Mouse (Mus musculus) granulocyte monocyte progenitor cell, adult 5-6 weeks (primary cell): ENCODE data around the gene Sprtn. TPM values are rescaled to one million over a fixed set of nuclear protein-coding genes. Genes with fewer than 3 reads are reported as not detected.

Experiments
- ATAC-seq: replicated peaks from 2 replicates; pipeline ENCODE4 v1.8.0; 2016; ENCODE audit warnings: mild to moderate bottlenecking, moderate TSS enrichment, inconsistent platforms; ENCODE audit not compliant: poor library complexity, severe bottlenecking
- total RNA-seq, 2 experiments: library from RNA; stranded (forward) in 1 of 2; stranded (reverse) in 1 of 2; fragments of 200-712, 200-1000 nt in 1 of 2; fragments of >200 nt in 1 of 2; fragmentation: Nextera tagmentation in 1 of 2; gene quantifications; 2 replicates each; pipeline ENCODE4 v1.2.3; 2014 to 2017

The Sprtn gene
- total RNA-seq (2014; fragmentation: Nextera tagmentation) (18.5 and 18.8 TPM in 2 replicates), total RNA-seq (2017) (20.9 and 21.8 TPM in 2 replicates)

DNA sequence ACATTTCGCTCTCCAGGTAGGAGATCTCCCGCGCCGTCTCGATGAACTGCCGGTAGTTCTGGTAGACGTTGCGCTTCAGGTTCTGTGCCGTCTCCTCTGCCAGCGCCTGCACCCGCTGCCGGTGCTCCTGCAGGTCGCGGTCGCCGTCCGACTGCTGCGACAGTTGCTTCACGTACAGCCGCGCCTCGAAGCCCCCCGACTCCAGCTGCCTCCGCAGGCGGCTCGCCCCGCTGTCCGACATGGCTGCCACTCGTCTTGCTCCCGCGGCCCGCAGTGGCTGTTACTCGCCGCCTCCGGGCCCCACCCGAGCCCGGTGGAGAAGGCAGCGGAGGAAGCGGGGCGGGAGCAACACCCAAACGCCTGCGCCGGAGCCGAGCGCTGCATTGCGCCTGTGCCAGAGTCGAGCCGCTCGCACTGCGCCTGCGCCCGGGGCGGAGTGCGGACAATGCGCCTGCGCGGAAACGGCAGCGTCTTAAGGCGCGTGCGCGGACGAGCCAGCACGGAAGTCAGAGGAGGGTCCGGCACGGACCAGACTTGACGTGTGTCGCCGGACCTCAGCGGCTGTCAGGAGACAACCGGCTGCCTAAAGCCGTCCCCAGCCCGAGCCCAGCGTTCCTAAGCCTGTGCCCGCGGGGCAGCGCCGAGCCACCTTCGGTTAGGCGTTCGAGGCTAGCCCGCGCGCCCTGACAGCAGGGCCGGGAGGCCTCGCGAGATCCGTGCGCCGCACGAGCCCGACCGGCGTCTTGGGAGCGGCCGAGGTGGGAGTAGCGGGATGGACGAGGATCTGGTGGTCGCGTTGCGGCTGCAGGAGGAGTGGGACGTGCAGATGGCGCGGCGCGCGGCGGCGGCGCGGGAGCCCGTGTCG, at the start of gene Sprtn, which contains the start of gene Exoc8:
Gene Sprtn, plus strand, starts transcription at position 501 of the 865 bp plus-strand sequence.
Gene Exoc8, minus strand, starts transcription at position 320 of the 865 bp plus-strand sequence.
- peak; percentile 80 for ATAC-seq

DNA sequence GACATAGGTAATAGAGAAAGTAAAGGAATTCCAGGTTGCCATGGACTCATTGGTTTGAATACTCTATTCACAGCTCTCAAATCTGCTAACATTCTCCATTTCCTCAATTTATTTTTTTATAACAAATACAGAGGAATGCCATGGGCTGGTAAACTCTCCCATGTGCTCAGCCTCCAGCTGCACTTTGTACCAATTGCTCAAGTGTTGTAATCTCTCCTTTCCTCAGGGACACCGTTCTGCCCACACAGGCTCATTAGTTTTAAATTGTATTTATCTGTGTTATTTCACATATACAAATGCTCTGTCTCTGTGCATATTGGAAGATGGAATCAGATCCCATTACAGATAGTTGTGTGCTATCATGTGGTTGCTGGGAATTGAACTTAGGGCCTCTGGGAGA, 44.2 kb upstream of the Sprtn start:
- no peak for ATAC-seq

DNA sequence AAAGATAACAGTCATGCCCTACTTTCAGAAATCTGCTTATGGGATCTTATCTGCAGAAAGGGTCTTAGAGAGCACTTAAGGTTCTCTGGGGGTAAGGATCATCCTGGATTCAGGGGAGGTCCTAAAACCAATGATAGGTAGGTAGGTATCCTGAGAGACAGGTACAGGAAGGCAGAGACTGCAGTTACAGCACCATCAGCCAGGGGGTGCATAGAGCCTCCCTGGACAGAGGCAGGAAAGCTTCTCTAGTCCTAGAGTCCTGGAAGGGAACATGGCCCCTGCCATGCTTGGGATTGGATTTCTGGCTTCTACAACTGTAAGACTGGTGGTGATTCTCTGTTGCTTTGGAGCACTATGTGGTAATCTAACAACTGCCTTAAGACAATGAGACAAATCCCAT, 38.2 kb upstream of the Sprtn start:
- no peak for ATAC-seq

DNA sequence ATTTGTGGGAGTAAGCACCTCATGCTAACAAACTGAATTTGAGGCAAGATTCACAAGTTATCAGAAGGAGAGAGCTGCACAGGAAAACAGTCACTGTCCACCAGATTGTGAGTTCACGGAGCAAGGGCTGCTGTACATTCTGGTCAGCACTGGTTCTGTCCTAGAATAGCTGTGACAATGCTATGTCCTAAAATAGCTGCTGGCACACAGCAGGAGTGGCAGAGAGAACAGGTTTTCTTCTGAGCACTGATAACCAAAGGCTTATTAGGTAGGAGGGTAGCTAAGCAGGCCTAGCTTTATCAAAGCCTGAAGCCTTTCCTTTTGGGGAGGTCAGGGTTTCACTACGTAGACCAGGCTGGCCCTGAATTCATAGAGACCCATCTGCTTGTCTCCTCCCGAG, 37.5 kb upstream of the Sprtn start:
- ATAC-seq = no peak

DNA sequence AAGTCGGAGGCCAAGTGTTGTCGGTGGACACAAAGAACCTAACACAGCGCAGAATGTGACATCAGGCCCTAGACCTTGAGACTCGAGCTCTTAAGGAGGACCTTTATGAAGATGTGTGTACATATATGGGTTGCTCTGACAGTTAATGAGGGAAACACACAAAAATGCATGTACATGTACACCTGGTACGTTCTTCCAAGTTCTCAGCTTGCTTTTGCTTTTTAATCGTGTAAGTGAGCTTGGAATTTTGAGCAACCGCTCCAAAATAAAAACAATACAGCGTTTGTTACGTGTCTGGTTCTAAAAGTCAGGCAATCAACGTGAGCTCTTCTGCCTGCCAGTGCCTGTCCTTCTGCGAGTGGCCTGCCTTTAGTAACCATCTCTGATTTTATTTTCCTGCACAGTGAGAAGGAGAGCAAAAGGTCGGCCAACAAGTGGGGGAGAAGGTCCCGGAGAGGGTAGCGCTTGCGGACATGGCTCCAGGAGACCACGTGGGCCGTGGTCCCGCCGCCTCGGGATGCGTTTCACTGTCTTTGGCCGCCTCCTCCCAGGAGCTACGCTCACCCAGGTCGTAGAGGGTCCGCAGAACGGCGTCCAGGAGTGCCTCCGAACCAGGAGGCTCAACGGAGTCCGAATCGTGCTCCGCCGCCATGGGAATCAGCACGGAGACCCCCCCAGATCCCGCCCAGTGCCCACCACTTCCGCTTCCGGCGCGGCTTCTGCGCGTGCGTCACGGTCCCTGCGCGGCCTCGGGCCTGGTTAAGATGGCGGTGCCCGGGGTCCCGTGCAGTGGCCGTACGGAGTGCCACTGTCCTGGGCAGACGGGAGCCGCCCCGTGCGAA, 35.1 kb upstream of the Sprtn start, which contains the start of the genes Gnpat and 2810004N23Rik:
Gene Gnpat, plus strand, starts transcription at position 713 of the 842 bp plus-strand sequence.
Gene 2810004N23Rik, minus strand, starts transcription at position 800 of the 842 bp plus-strand sequence.
- ATAC-seq = peak; percentile 79

DNA sequence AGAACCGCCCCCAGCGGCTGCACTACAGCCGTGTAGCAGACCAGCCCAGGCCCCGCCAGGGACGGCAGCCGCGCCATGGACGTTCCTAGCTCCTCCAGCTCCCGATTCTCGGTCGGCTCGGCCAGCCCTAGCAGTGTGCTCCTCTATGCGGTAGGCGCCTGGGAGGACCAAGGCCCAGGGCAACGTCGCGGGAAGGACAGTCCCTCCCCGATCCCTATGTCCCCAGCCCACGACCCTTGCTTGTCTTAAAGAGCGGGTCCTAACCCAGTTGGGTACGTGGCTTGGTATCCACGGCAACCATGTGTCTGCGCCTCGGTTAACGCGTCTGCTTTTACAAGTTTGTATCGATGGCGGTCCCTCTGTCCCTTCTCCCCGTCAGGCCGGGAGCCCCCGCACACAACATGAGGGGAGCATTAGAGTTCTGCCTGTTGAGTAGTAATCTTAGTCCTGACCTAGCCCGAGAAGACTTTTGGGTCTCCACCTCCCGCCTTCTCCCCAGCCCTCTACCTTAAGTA, 34.5 kb upstream of the Sprtn start:
- ATAC-seq = no peak

DNA sequence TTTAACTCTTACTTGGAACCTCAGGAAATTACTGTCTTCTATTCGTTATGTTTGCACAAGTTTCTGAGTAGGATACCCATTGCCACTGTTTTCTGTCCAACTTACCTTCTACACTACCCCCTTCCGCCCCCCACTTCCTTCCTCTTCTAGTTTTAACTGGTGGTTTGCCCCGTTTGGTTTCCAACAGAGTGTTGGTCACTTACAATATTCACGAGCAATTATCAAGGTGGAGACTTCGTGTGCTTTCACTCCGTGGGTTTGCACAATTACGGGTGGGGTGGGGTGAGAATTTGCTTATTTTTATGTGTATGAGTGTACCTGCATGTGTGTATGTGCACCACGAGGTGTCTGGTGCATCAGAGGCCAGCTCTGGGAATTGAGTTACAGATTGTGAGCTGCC, 34.0 kb upstream of the Sprtn start:
- peak; percentile 38 for ATAC-seq

DNA sequence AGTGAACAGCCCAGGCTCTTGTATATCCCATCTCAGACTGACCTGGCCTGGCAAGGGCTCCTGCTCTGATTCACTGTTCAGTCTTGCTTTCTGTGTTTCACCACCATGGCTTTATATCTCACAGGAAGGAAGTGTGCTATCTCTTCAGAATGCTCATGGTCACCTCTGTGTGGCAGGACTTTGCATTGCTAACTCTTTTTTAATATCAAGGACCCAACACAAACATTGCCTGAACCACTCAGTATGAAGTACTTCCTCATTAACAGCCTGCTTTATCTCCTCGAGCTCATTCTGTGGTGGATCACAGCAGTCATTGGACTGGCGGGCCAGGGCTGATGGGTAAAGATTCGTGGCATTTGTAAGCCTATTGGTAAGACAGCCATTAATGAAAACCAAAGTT, 31.0 kb upstream of the Sprtn start:
- peak; percentile 34 for ATAC-seq

DNA sequence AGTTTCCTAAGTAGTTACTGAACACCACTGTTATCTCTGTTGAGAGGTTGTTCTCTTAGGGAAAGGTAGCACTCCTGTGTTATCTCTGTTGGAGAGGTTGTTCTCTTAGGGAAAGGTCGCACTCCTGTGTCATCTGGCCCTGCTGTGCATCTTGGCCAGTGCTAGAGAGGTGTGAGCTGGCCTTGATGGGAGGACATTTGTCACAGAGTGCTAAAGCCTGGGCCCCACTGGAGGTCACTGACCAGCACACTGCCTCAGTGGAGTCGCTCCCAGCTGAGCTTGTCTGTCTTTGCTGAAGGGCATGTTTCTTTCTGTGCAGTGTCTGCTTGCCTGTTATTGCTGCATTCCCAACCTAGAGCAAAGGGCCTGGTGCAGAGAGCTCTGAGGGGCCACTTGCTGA, 30.6 kb upstream of the Sprtn start:
- no peak for ATAC-seq

DNA sequence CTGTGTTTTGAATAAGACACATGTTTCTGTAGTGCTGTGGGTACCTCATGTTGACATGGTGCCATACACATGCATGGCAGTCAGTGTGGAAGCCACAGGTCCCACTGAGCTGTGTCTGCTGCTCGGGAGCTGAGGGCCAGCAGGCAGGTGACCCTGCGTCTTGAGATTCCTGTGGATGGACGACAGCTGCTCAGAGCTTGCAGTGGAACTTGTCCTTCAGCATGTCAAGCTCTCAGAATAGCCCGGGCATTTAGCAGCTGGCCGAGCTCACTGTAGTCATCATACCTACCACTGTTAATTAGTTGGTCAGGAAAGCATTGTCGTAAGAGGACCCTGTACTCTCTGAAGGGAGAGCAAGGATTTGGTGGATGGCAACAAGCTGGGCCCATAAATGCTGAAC, 28.0 kb upstream of the Sprtn start:
- ATAC-seq = no peak

DNA sequence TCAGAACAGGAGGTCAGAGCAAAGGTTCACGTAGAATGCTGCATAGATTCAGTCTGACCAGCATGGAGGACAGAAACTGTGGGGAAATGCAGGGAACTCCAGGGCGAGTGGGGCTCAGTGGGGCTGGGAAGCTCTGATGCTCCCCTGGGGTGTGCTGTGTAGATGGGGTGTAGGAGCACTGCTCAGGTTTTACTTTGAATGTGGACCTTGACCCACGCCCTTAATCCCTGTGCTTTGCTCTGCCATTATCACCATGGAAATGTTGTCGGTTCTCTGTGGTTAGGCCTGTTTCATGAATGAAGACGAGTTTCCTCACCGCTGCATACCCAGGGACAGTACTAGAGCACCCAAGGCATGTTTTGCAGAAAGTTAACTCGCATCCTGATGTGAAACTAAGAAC, 26.2 kb upstream of the Sprtn start:
- ATAC-seq = no peak

DNA sequence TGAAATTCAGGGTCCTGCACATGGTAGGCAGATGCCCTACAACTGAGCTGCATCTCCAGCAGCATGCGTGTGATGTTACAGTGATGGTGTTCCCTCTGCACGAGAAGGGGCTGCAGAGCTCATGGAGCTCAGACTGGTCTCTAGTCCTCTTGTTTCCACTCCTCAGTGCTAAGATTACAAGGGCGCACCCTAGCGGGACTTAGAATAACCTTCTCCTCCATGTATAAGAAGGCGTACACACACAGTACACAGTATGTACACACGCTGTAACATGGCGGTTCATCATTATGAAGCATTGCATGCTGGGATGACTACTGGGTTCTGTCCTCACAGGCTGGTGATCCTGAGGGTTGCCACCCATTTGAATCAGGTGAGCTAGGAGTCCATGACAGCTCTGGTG, 25.6 kb upstream of the Sprtn start:
- ATAC-seq = no peak

DNA sequence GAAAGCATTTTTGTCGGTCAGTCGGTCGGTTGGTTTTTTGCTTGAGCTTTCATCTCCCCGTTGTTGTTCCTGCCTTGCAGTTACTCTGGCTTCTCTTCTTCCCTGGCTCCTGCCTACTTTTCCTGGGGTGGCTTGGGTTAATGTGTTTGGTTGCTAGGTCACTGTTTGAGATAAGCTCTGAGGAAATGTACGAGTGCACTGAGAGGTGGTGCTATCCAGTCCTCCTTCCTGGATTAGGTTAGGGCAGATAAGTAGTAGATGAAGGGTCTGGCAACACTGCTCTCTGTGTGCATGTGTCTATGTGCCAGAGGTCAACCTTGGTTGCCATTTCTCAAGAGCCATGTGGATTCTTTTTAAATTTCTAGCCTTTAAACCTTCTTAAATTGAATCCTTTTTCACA, 25.0 kb upstream of the Sprtn start:
- ATAC-seq = no peak

DNA sequence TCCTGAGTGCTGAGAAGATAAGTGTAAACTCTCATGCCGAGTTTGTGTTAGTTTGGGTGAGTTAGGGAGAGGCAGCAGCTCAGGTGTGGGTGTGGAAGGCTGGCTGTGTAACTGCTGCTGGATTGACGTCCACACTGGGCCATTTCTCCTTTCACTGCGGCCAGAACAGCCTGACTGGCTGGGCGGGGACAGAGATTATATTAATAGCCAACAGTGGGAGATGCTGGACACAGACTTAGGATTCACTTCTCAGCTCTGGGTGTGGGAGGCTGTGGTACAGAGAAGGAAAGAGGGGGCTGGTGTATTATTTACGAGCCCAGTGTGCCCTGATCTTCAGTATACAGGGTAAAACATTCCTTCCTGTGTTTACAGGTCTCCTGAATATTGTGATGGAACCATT, 19.5 kb upstream of the Sprtn start:
- no peak for ATAC-seq

DNA sequence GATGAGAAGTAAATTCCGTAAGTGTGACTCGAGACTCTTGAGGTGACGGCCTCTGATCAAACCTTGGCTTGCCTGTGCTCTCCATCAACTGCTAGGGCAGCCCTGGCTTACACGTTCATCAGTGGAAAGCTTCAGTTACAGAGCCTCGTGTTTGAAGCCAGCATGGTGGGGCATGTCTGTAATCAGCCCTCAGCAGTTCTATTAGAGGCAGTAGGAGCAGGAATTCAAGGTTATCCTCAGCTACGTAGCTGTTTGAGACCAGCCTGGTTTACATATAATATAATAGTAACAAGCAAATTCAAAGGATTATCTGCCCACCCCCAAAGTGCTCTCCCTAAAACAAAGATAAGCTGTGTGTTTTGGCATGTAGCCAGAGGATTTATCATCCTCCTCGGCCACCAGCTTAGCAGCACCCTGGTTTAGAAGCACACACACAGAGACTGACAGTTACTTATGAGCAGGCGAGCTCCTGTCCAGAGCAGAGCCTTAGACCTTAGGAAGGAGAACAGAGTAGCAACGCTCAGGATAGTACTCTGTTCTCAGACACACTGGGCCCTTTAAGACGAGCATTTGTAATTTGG, 18.6 kb upstream of the Sprtn start:
- no peak for ATAC-seq

DNA sequence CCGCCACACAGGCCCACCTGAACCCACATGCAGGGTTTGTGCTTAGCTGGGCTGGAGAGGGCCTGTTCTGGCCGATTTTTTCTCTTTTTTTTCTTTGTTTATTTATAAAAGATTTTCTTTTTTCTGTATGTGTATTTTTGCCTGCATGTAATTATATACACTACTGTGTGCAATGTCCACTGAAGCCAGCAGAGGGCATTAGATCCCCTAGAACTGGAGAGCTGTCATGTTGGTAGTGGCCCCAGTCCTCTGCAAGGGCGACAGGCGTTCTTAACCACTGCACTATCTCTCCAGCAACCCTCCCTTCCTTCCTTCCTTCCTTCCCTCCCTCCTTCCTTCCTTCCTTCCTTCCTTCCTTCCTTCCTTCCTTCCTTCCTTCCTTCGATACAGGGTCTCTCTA, 9.3 kb upstream of the Sprtn start:
- ATAC-seq = no peak

DNA sequence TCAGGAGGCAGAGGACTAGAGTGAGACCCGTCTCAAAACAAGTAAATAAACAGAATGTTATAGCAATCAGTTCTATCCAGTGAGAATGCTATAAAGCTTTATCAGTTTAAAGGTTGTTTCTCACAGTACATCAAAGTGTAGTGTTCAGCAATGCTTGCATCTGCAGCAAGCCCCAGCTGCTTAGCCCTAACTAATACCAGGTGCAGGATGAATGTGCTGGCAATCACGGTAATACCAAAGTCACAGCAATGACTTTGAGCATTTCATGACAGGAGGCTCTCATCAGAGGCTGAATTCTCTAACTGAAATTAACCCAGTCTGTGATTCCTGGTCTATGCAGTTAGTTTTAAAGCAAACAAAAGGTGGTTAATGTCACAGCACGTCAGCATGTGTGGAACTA, 5.1 kb upstream of the Sprtn start:
- ATAC-seq = no peak

DNA sequence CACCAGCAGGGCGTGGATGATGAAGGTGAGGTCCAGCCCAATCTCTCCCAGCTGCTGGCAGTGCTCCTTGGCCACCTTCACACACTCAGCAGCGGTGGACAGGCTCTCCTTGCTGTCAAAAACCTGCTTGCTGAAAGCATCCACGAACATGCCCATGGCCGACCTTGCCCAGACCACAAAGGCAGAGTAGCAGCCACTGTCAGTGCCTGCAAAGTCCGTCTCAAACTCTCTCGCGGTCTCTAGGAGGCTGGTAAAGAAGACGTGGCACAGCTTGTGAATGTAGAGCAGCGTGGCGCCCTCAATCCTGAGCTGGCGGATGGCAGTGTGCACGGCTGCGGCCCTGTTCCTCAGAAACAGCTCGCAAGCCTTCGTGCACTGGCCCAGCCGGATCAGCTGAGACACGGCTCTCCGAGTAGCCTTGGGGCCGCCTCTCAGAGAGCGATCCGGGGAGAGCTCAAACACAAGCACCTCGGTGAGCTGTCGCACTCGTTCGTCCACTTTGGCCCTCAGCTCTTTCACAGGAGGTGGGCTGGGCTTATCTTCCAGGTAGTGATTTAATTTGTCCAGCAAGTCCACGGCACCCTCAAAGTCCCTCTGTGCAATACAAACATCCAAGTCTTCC, 1.6 kb upstream of the Sprtn start:
- no peak for ATAC-seq

DNA sequence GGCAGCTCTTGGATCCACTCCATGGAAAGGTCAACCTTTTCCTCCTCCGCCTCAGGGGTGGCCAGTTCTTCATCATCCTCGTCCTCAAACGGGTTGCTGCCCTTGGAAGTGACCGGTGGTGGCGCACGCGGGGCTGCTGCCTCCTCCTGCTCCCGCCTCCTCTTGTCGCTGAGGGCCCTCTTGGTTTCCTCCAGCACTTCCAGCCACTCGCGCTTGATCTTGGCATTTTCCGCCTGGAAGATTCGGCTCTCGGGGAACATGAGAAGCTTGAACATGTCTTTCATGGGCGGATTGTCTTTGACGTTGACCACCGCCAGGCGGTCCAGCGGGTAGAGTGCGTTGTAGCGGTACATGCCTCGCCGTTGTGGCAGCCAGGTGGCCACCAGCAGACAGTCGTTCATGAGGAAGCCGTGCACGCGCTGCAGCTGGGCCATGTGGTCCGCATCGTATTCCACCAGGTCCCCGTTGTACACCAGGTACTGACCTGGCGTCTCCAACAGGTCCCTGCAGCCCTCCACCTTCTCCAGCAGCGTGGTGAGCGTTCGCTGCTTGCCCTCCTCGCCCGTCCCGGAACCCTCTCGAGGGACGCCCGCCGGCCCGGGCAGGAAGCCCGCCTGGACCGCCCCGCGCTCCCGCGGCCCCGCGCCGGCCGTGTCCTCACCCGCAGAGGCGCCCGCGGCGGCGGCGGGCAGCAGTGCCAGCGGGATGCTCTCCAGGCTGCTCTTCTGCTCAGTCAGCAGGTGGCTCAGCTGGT, 877 bp upstream of the Sprtn start:
- peak; percentile 49 for ATAC-seq
